Mouse (Mus musculus): ENCODE results near the gene Sec63.

DNA sequence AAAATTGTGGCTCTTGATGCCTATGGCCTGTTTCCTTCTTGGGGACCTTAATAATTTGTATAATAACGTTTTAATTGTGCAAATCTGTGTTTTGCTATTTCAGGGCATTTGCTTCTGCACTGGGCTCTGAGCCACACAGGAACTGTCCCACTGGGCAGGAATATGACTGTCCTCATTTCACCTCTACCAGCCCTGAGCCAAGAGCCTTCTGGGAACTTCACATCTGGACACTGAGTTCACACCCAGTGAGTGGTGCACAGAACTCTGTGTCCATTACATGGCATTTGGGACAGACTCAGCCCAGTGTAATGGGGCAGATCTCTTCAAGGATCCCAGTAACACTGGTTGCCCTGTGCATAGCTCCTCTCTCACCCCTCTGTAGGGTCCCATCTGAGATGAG, 82.1 kb downstream of the Sec63 start:
- no peak for TF ChIP-seq POLR2AphosphoS2 (IDR thresholded peaks at IDR 0.05; ENCODE audit: insufficient read length, low read depth)
- TF ChIP-seq POLR2A (IDR thresholded peaks at IDR 0.05; ENCODE audit: insufficient read length, low read depth): no peak
- TF ChIP-seq MYOG (IDR thresholded peaks at IDR 0.05; ENCODE audit: control insufficient read depth in 1 of 3, insufficient read depth in 1 of 3, insufficient read length in 2 of 3, low read depth in 2 of 3): no peak
- TF ChIP-seq USF1 (IDR thresholded peaks at IDR 0.05; ENCODE audit: low read depth): no peak
- TF ChIP-seq MYOD1 (IDR thresholded peaks at IDR 0.05; ENCODE audit: control insufficient read depth in 1 of 3, insufficient read length in 2 of 3, low read depth in 2 of 3): no peak
- TF ChIP-seq TCF3 (IDR thresholded peaks at IDR 0.05; ENCODE audit: insufficient read length, low read depth): no peak

Data from myocyte (in vitro differentiated cells).